Mouse (Mus musculus) left cerebral cortex, postnatal 25 days (tissue): Measurements from ENCODE around the gene Rccd1. TPM values are rescaled to one million over a fixed set of nuclear protein-coding genes. Genes with fewer than 3 reads are reported as not detected.
"Not testable (repeated sequence)": the region's sequence is repeated elsewhere in the genome, so short reads cannot be mapped to it uniquely, and the experiment has no call there.

Source experiments
- DNase-seq, 2 experiments: peaks; one replicate each; pipeline ENCODE4 v3.0.0; 2022; ENCODE audit warnings: low spot score in 2 of 2, mixed read lengths in 1 of 2
- intact Hi-C: fragments of 180-260 bp; cut with DNase I; formaldehyde crosslinking; loops from one replicate; pipeline ENCODE4 v1.15.1; 2025
- total RNA-seq, 2 experiments: library from RNA; stranded (reverse); gene quantifications; 2 replicates each; pipeline ENCODE4 v1.2.3; 2021

Rccd1 gene
- total RNA-seq, 2 experiments from 2014 or later = 15.6 to 16.0 TPM

DNA sequence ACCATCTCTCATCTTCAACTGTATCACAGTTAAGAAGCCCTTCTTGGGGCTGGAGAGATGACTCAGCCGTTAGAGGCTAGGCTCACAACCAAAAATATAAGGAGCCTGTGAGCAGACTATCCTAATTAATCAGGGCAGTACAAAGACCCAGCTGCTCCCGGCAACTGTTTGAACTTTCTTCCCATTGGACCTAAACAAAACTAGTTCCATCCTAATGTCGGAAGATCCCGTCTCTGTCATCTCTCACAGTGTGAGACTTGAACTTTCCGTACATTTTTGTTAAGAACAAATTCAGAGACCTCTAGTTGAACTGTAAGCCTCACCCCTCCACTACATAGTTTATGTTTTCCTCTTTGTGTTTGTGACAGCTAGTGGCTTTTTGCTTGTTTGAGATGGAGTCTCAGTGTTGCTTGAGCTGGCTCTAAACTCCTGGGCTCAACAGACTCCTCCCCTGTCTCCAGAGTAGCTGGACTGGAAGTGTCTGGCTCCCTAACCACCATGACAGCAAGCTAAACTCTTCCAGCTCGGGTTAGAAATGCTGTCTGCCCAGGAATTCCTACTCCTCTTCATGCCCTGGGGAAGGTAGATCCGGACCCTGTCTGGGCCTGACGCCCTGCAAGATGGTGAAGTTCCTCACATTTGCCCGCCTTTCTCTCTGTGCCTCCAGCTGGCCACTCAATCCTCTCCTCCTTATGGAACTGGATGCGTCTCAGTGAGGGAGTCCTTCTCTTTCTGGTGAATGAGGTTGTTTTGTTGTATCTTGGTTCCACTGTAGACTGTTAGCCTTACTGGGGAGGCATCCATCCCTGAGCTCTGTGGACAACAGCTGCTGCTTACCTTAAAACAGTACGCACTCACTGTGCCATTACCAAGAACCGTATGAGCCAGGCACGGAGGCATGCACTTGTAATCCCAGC lies 23.7 kb upstream of the Rccd1 start:
- intact Hi-C loops = no loop called here
- no peak for DNase-seq

DNA sequence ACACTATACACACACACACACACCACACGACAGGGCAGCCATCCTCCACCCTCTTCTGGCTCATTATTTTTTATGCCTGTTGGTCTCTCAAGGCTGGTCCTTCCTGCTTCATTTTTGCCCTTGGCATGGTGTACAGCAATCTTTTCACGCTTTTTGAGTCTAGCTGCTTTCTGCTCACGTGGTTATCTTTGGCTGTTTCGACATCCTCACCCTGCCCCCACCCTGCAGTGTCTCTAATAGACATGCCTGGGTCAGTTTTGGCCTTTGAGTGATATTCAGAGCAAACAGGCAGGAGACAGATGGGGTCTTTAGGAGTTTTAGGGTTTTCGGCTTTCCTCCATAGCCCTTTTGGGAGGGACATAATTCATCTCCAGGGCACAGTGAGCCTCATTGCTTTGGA lies 22.6 kb upstream of the Rccd1 start:
- intact Hi-C loops = no loop called here
- DNase-seq = no peak

- intact Hi-C loops = no loop called here
- no peak for DNase-seq
These were observed 21.9 kb upstream of the Rccd1 start for GRCm38 (mm10) chr7:80346173-80346572.

GRCm38 (mm10) chr7:80343270-80344018 lies 19.2 kb upstream of the Rccd1 start:
- no peak for DNase-seq
- intact Hi-C loops = loop anchor here (1.0 kb wide), 1 partner anchor 27 kb away; no protein-coding TSS in a partner anchor

DNA sequence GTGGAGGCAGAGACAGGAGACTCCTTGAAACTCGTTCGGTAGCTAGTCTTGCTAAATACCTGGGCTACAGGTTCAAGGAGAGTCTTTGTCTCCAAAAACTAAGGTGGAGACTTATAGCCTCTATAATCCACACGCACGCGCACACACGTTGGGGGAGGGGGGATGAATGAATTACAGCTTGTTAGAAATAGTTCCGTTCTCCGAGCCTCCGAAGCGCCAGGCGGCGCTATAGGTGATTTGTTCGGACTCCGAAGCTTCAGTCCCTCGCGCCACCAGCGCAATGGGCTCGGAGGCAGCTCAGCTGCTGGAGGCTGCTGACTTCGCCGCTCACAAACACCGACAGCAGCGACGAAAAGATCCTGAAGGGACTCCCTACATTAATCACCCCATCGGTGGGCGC lies 18.6 kb upstream of the Rccd1 start, which contains the start of gene Hddc3:
Hddc3 (plus strand) TSS at position 247 of the 400 bp plus-strand sequence.
- peak; percentile 97 for DNase-seq
- intact Hi-C loops = loop anchor here (1.0 kb wide), 1 partner anchor 27 kb away; no protein-coding TSS in a partner anchor

GRCm38 (mm10) chr7:80341793-80342192 lies 17.5 kb upstream of the Rccd1 start:
- DNase-seq = no peak
- intact Hi-C loops = no loop called here

DNA sequence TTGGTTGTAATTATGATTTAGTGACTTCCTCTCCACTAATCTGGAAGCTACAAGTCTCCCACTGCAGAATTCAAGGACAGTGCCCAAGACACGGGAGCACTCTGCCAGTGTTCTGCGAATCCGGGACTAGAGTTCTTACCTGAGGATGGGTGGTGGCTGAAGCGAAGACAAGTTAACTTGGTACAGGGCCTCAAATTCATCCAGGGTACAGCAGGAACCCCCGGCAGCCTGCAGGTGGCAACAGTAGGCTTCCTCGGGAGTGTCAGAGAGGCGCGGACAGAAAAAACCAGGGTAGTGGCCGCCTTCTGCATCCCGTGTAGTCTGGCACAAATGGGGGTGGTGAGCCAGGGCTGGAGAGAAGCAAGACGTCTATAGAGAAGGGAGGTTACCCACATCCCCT lies 16.5 kb upstream of the Rccd1 start, which contains the start of gene Unc45a:
Unc45a (minus strand) TSS at position 213 of the 400 bp plus-strand sequence.
- intact Hi-C loops = no loop called here
- DNase-seq = peak; percentile 58 to 74

- intact Hi-C loops = loop anchor here (2.0 kb wide), 1 partner anchor 15 kb away; the partner anchor contains the start of gene Rccd1
- DNase-seq = peak; percentile 98 to 99
These were observed 15.8 kb upstream of the Rccd1 start for GRCm38 (mm10) chr7:80339793-80340628.

DNA sequence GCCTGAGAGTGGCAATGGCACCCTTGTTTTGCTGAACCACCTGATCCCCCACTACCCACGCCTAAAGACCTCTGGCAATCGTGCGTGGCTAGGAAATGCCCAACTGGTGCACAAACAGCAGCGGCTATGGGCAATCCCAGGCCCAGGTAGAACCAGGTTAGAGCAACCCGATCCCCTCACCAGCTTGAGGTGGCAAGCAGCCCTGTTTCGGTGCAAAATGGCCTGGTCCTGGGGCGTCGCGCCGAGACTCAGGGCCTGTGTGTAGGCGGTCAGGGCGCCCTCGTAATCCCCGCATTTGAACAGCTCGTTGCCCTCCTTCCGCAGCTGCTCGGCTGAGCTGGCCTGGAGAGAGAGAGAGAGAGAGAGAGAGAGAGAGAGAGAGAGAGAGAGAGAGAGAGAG lies 15.1 kb upstream of the Rccd1 start:
- DNase-seq = peak in 1 of 2 experiments; percentile 35
- intact Hi-C loops = loop anchor here (2.0 kb wide), 1 partner anchor 15 kb away; the partner anchor contains the start of gene Rccd1

- no peak for DNase-seq
- intact Hi-C loops = no loop called here
These were observed 12.7 kb upstream of the Rccd1 start for GRCm38 (mm10) chr7:80336932-80337331.

GRCm38 (mm10) chr7:80334848-80335247 lies 10.6 kb upstream of the Rccd1 start:
- intact Hi-C loops = no loop called here
- DNase-seq = no peak

- intact Hi-C loops = no loop called here
- no peak for DNase-seq
These were observed 7.2 kb upstream of the Rccd1 start for GRCm38 (mm10) chr7:80331433-80331832.

DNA sequence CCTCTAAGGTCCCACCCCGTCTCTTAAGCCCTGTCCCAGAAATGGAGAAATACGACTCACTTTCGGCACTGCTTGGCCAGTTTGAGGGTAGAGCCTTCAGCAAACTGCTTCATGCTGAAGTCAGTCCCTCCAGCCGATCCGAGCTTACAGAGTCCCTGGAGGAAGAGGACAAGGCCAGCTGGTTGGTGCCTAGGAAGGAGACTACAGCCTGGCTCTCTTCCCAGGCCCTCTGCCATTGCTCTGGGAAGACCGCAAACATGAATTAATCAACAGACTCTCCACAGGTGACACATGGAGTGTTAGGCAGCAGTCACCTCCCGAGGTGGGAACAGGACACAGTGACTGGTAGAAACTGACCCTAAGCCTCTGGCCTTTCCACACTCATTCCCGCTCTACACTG lies 6.0 kb upstream of the Rccd1 start:
- intact Hi-C loops = no loop called here
- no peak for DNase-seq

GRCm38 (mm10) chr7:80326076-80326475 lies 1.8 kb upstream of the Rccd1 start:
- intact Hi-C loops = no loop called here
- no peak for DNase-seq

- intact Hi-C loops = loop anchor here (2.0 kb wide), 1 partner anchor 13 kb away; no protein-coding TSS in a partner anchor
- no peak for DNase-seq
These were observed 1.1 kb upstream of the Rccd1 start for GRCm38 (mm10) chr7:80325292-80325868.

- intact Hi-C loops = loop anchor here (2.0 kb wide), 1 partner anchor 14 kb away; no protein-coding TSS in a partner anchor
- not testable (repeated sequence) for DNase-seq
These were observed 514 bp upstream of the Rccd1 start for GRCm38 (mm10) chr7:80324816-80325119.

GRCm38 (mm10) chr7:80323336-80323735 lies 918 bp downstream of the Rccd1 start:
- DNase-seq = no peak
- intact Hi-C loops = no loop called here

- peak in 1 of 2 experiments; percentile 39 for DNase-seq
- intact Hi-C loops = no loop called here
These were observed 4.3 kb downstream of the Rccd1 start for GRCm38 (mm10) chr7:80319846-80320496.

GRCm38 (mm10) chr7:80318670-80319069 lies 5.6 kb downstream of the Rccd1 start:
- peak in 1 of 2 experiments; percentile 31 for DNase-seq
- intact Hi-C loops = no loop called here
